Mouse (Mus musculus) embryonic facial prominence, embryonic 11.5 days (tissue): ENCODE data around the gene Limch1. TPM values are rescaled to one million over a fixed set of nuclear protein-coding genes. Genes with fewer than 3 reads are reported as not detected.

Experiments
- ATAC-seq: fragments of 200-750 bp; cut with Nextera tagmentation; replicated peaks from 2 replicates; pipeline ENCODE4 v1.8.0; 2017; ENCODE audit warnings: low read depth; ENCODE audit not compliant: insufficient number of reproducible peaks, low FRiP score, low TSS enrichment
- DNase-seq: peaks from one replicate; pipeline ENCODE4 v3.0.0-alpha.2; 2015; ENCODE audit warnings: low spot score
- H3K27ac ChIP-seq: fragments of 300-500 bp; sonication (generic); replicated peaks from 2 replicates; pipeline ENCODE4 v1.5.1; 2014; ENCODE audit warnings: mild to moderate bottlenecking, low read depth, low read length, control low read depth
- H3K27me3 ChIP-seq: fragments of 300-500 bp; sonication (generic); 2 replicates; pipeline ENCODE4 v1.6.1; 2014; ENCODE audit warnings: mild to moderate bottlenecking, low read length, moderate library complexity, mixed read lengths; ENCODE audit not compliant: control insufficient read depth, insufficient read depth
- H3K36me3 ChIP-seq: fragments of 300-500 bp; sonication (generic); replicated peaks from 2 replicates; pipeline ENCODE4 v1.6.1; 2014; ENCODE audit warnings: low read depth, mild to moderate bottlenecking, low read length, moderate library complexity, mixed read lengths; ENCODE audit not compliant: control insufficient read depth, insufficient read depth
- H3K4me1 ChIP-seq: fragments of 300-500 bp; sonication (generic); 2 replicates; pipeline ENCODE4 v1.6.1; 2014; ENCODE audit warnings: low read length, mixed read lengths; ENCODE audit not compliant: control insufficient read depth, insufficient read depth
- H3K4me2 ChIP-seq: fragments of 300-500 bp; sonication (generic); 2 replicates; pipeline ENCODE4 v1.6.1; 2014; ENCODE audit warnings: low read depth, mild to moderate bottlenecking, control low read depth, low read length, moderate library complexity
- H3K4me3 ChIP-seq: fragments of 300-500 bp; sonication (generic); 2 replicates; pipeline ENCODE4 v1.5.1; 2014; ENCODE audit warnings: low read depth, low read length, control low read depth
- H3K9ac ChIP-seq: fragments of 300-500 bp; sonication (generic); replicated peaks from 2 replicates; pipeline ENCODE4 v1.6.1; 2014; ENCODE audit warnings: mild to moderate bottlenecking, control low read depth, low read length
- H3K9me3 ChIP-seq: fragments of 300-500 bp; sonication (generic); replicated peaks from 2 replicates; pipeline ENCODE4 v1.6.1; 2016; ENCODE audit warnings: mild to moderate bottlenecking, low read length, inconsistent platforms, mixed read lengths; ENCODE audit not compliant: control insufficient read depth
- WGBS: fragments of 180-500 bp; shearing (Covaris S2); extraction: QIAGEN DNeasy Blood & Tissue Kit; methylation state at CpG from one replicate; pipeline ENCODE4 v1.1.7; 2014; 5-methylcytosine and 5-hydroxymethylcytosine counted together
- polyA plus RNA-seq: library from polyadenylated mRNA; unstranded; fragments of >200 nt; fragmentation: Nextera tagmentation; extraction: Ambion mirVana; gene quantifications from 2 replicates; pipeline ENCODE4 v1.2.1, GENCODE M21; 2014

Limch1 gene
- polyA plus RNA-seq, 1 experiment from 2014 or later: 69.3 TPM

DNA sequence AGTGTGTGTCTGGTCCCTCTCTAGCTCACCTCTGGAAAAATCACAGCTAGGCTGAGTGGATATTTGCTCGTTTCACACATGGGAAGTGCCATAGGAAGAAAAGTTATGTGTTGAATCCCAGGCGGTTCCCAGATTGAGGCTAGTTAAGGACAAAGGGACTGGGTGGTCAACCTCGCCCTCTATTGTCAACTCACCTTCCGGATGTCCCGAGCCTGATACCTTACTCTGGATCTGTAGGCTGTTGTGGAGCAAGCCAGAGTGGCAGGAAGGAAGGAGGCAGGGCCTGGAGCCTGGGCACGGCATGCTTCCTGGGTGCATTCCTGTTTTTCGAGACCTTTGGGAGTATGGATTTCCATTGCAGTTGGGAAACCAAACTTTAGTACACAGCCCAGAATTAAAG is 243.9 kb downstream of the Limch1 start:
- no peak for ATAC-seq
- Histone ChIP-seq H3K27me3 (no peaks in the 10 kb centered on the region), H3K4me3 (no peak overlapping the region), H3K27ac (no peak overlapping the region), H3K9ac (no peak overlapping the region), H3K4me2 (no peak overlapping the region), H3K4me1 (no peaks in the 10 kb centered on the region), H3K9me3 (no peaks in the 10 kb centered on the region), H3K36me3 (no peaks in the 10 kb centered on the region)
- no peak for DNase-seq
- WGBS: 86% methylated on average over 7 of the region's 7 CpGs

DNA sequence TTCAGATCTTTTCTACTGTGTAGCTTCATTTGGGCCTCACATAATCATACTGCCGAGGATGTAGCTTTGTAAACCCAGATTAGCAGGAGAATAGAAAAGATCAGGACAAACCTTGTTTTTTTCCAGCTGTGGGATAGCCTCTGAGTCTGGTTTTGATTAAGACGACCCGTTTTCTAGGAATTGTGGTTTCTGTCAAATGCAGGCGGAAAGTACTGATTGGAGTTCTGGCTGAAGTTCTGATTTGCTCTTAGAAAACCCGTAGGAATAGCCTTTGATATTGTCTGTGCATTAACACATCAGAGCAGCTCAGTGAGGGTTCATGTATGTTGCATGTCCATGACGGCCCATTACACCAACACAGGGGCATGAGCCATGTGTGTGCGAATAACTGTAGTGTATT is 246.8 kb downstream of the Limch1 start:
- DNase-seq: peak; percentile 67
- 38% methylated on average over 7 of the region's 7 CpGs for WGBS
- Histone ChIP-seq H3K4me3 (no peak overlapping the region), H3K9me3 (no peaks in the 10 kb centered on the region), H3K36me3 (no peaks in the 10 kb centered on the region), H3K9ac (no peak overlapping the region), H3K4me1 (peaks cover 3% of the 10 kb centered on the region; the same call in 1 of the 2 replicates), H3K27ac (0 out of 2 replicates have a peak overlapping the region, but pooled peaks have one; percentile 43), H3K27me3 (no peaks in the 10 kb centered on the region), H3K4me2 (no peak overlapping the region)
- ATAC-seq: no peak

DNA sequence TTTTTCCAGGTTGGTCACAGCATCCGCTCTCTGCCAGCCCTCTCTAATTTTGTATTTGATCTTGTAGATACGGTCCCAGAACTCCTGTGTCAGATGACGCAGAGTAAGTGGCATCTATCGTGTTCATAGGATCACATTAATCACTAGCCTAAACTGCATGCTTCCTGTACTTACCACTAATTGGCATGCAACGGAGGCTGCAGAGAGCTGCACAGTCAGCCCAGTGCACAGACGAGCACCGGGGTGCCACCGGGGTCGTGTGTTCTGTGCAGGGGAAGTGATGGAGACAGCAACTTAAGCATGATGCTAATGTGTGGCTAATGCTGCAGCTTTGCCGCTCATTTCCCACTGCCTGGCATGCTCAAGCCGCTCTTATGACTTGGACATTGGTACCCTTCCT is 247.4 kb downstream of the Limch1 start:
- no peaks in the 10 kb centered on the region for H3K9me3 ChIP-seq
- no peak overlapping the region for H3K4me2 ChIP-seq
- DNase-seq (peak; percentile 67), ATAC-seq (peak; percentile 61; the same call in 1 of the 2 replicates)
- H3K27ac ChIP-seq: no peak overlapping the region
- no peaks in the 10 kb centered on the region for H3K27me3 ChIP-seq
- no peak overlapping the region for H3K4me3 ChIP-seq
- no peak overlapping the region for H3K9ac ChIP-seq
- H3K4me1 ChIP-seq: peaks cover 3% of the 10 kb centered on the region; the same call in 1 of the 2 replicates
- H3K36me3 ChIP-seq: no peaks in the 10 kb centered on the region
- 36% methylated on average over 11 of the region's 11 CpGs for WGBS

DNA sequence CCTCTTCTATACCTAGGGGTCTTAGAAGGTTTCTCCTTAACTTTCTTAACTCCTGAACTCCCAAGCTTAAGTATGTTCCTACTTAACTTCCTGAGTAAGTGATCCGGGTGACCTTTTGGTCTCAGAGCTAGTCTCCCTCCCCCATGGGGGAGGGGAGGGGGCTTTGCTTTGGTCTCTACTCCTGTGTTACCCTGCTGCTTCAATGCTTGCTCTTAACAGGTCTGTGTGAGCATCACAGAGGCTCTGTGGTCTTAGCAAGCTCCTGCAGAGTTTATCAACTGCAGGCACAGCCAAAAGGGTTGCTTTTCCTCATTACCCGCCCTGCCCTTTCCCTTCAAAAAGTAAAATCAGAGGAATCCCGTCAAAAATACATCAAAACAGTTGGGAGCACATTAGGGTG is 250.5 kb downstream of the Limch1 start:
- Histone ChIP-seq H3K4me1 (peaks cover 3% of the 10 kb centered on the region; the same call in 1 of the 2 replicates), H3K36me3 (no peaks in the 10 kb centered on the region), H3K4me2 (no peak overlapping the region), H3K9me3 (no peaks in the 10 kb centered on the region), H3K27me3 (no peaks in the 10 kb centered on the region), H3K4me3 (no peak overlapping the region), H3K9ac (no peak overlapping the region), H3K27ac (no peak overlapping the region; the same call in 1 of the 2 replicates)
- no peak for ATAC-seq
- WGBS: 7% methylated on average over 3 of the region's 3 CpGs
- peak; percentile 78 for DNase-seq

DNA sequence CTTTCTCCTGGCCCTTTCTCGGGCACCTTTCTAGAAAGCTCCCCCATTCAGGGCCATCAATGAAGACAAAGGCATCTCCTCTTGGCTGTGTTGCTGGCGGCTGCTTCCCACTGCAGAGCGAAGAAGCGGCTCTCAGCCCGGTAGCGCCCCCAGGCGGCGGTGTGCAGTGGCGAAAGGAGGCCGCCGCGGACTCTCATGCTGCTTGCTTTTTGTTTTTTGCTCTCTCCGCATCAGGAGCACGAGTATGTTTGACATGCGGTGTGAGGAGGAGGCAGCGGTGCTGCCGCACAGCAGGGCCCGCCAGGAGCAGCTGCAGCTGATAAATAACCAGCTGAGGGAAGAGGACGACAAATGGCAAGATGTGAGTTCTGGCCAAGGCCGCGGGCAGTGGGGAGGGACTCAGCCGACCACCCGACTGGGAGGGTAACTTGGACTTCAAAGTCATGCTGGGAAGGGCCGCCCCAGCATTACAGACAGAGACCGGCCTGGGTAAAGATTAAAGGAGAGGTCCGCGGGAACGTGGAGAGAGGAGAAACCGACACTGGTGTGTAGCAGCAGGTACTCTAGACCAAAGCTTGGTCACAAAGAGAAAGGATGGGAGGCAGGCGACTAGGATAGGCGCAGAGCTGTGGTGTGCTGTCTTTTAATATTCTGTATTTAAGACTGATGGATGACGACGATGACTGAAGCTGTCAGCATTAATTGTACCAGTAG is 251.4 kb downstream of the Limch1 start:
- WGBS: 1% methylated on average over 33 of the region's 33 CpGs
- Histone ChIP-seq H3K36me3 (no peaks in the 10 kb centered on the region), H3K4me1 (peaks cover 3% of the 10 kb centered on the region; the same call in 1 of the 2 replicates), H3K27ac (0 out of 2 replicates have a peak overlapping the region, but pooled peaks have one; percentile 38), H3K27me3 (no peaks in the 10 kb centered on the region), H3K4me3 (peak overlapping the region; percentile 30), H3K4me2 (peak overlapping the region; percentile 63), H3K9me3 (no peaks in the 10 kb centered on the region), H3K9ac (peak overlapping the region; percentile 63)
- ATAC-seq (peak; percentile 74), DNase-seq (peak; percentile 93)

DNA sequence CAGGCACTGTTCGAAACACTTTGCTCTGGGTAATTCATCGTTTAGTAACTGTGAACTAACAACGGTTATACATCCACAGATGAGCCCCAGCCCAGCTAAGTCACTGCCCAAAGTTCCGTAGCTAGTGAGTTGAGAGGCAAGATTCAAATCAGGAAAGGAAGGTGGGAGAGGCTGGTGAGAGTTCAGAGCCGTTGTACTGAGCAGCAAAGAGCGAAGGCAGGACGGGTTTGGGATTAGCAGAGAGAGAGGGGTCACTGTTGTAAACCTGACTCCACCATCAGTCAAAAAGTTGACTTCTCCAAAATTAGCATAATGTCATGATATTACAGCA is 251.9 kb downstream of the Limch1 start:
- 0 out of 2 replicates have a peak, but pooled peaks have one; percentile 3 for ATAC-seq

GRCm38 (mm10) chr5:66998341-66998740 is 252.7 kb downstream of the Limch1 start:
- H3K27ac ChIP-seq: no peak overlapping the region
- H3K36me3 ChIP-seq: no peaks in the 10 kb centered on the region
- 81% methylated on average over 6 of the region's 6 CpGs for WGBS
- no peak for ATAC-seq
- H3K4me2 ChIP-seq: no peak overlapping the region
- H3K9me3 ChIP-seq: no peaks in the 10 kb centered on the region
- no peak overlapping the region for H3K9ac ChIP-seq
- DNase-seq: no peak
- peaks cover 3% of the 10 kb centered on the region; the same call in 1 of the 2 replicates for H3K4me1 ChIP-seq
- no peak overlapping the region for H3K4me3 ChIP-seq
- no peaks in the 10 kb centered on the region for H3K27me3 ChIP-seq

More for the DNA sequence above, 251.9 kb downstream of the Limch1 start:
- peak overlapping the region; percentile 63 for H3K4me2 ChIP-seq
- peak overlapping the region; percentile 63 for H3K9ac ChIP-seq
- 0 out of 2 replicates have a peak overlapping the region, but pooled peaks have one; percentile 38 for H3K27ac ChIP-seq
- WGBS: 18% methylated on average over 7 of the region's 7 CpGs
- H3K36me3 ChIP-seq: no peaks in the 10 kb centered on the region
- no peaks in the 10 kb centered on the region for H3K27me3 ChIP-seq
- peak overlapping the region; percentile 30 for H3K4me3 ChIP-seq
- peaks cover 3% of the 10 kb centered on the region; the same call in 1 of the 2 replicates for H3K4me1 ChIP-seq
- no peaks in the 10 kb centered on the region for H3K9me3 ChIP-seq
- DNase-seq: peak; percentile 41

DNA sequence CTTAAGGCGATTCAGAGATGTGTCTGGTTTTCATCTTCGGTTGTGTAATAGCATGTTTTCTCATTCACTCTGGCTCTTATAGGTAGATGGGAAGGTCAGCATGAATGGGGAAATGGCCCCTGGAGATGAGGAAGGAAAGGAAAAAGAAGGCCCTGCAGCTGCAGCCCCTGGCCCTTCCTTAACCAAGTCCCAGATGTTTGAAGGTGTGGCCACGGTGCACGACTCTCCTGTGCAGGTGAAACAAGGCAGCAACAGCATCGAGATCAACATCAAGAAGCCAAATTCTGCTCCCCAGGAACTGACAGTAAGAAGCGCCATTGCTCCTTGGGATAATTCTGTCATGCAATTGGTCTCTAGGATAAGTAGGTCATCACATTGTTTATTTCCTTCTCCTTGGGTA is 256.7 kb downstream of the Limch1 start:
- Histone ChIP-seq H3K27ac (no peak overlapping the region), H3K36me3 (no peaks in the 10 kb centered on the region; the same call in 1 of the 2 replicates), H3K27me3 (no peaks in the 10 kb centered on the region), H3K9me3 (no peaks in the 10 kb centered on the region), H3K9ac (no peak overlapping the region), H3K4me3 (no peak overlapping the region), H3K4me2 (no peak overlapping the region), H3K4me1 (no peaks in the 10 kb centered on the region)
- DNase-seq (no peak), ATAC-seq (no peak)
- 88% methylated on average over 6 of the region's 6 CpGs for WGBS
